Mouse (Mus musculus) left cerebral cortex, adult 18-20 months (tissue): ENCODE measurements around the gene Ror2. TPM values are rescaled to one million over a fixed set of nuclear protein-coding genes. Genes with fewer than 3 reads are reported as not detected.
"Not testable (repeated sequence)": the region's sequence is repeated elsewhere in the genome, so short reads cannot be mapped to it uniquely, and the experiment has no call there.

ENCODE experiments used
- DNase-seq, 2 experiments: peaks; one replicate each; pipeline ENCODE4 v3.0.0; 2021 to 2022; ENCODE audit warnings: low spot score in 2 of 2, mixed read lengths in 1 of 2
- long read RNA-seq, 2 experiments: library from polyadenylated mRNA; stranded (forward); transcript quantifications; one replicate each; pipeline ENCODE4 v2.0.0; 2021
- total RNA-seq, 2 experiments: library from RNA; stranded (reverse); gene quantifications; 2 replicates each; pipeline ENCODE4 v1.2.3; 2021

Gene Ror2
- total RNA-seq: 1 to 10 TPM; 1.1 to 1.8 TPM
- long read RNA-seq, experiment 1, partial matches to known transcripts: 0 of 1 reads
- long read RNA-seq, experiment 1, other reads (novel, unspliced or antisense): 0 of 1 reads
- long read RNA-seq, experiment 2, partial matches to known transcripts: 0 of 1 reads
- long read RNA-seq, experiment 2, other reads (novel, unspliced or antisense): 0 of 1 reads

- no peak for DNase-seq
These were observed at the start of gene Ror2 for GRCm38 (mm10) chr13:53285756-53286361. Gene Ror2, minus strand, starts transcription at chr13:53286124.

GRCm38 (mm10) chr13:53333769-53334168 lies 47.8 kb upstream of the Ror2 start:
- DNase-seq: no peak

GRCm38 (mm10) chr13:53330246-53330645 lies 44.3 kb upstream of the Ror2 start:
- DNase-seq: no peak

GRCm38 (mm10) chr13:53325531-53325930 lies 39.6 kb upstream of the Ror2 start:
- no peak for DNase-seq

- no peak for DNase-seq
These were observed 37.7 kb upstream of the Ror2 start for GRCm38 (mm10) chr13:53323661-53324060.

GRCm38 (mm10) chr13:53320899-53321298 lies 35.0 kb upstream of the Ror2 start:
- no peak for DNase-seq

GRCm38 (mm10) chr13:53316515-53317295 lies 30.8 kb upstream of the Ror2 start:
- no peak for DNase-seq

GRCm38 (mm10) chr13:53315757-53316156 lies 29.8 kb upstream of the Ror2 start:
- not testable (repeated sequence) for DNase-seq

GRCm38 (mm10) chr13:53310442-53310841 lies 24.5 kb upstream of the Ror2 start:
- no peak for DNase-seq

- peak; percentile 31 to 43 for DNase-seq
These were observed 23.8 kb upstream of the Ror2 start for GRCm38 (mm10) chr13:53309661-53310160.

- no peak for DNase-seq
These were observed 23.2 kb upstream of the Ror2 start for GRCm38 (mm10) chr13:53309148-53309547.

- DNase-seq: no peak
These were observed 20.9 kb upstream of the Ror2 start for GRCm38 (mm10) chr13:53306836-53307235.

GRCm38 (mm10) chr13:53305256-53305655 lies 19.3 kb upstream of the Ror2 start:
- no peak for DNase-seq

GRCm38 (mm10) chr13:53302688-53303087 lies 16.8 kb upstream of the Ror2 start:
- no peak for DNase-seq

GRCm38 (mm10) chr13:53293065-53293464 lies 7.1 kb upstream of the Ror2 start:
- no peak for DNase-seq

GRCm38 (mm10) chr13:53292244-53292643 lies 6.3 kb upstream of the Ror2 start:
- no peak for DNase-seq

- DNase-seq: no peak
These were observed 616 bp downstream of the Ror2 start for GRCm38 (mm10) chr13:53285261-53285755.

GRCm38 (mm10) chr13:53284740-53285191 lies 1.2 kb downstream of the Ror2 start:
- DNase-seq: peak in 1 of 2 experiments; percentile 9

- no peak for DNase-seq
These were observed 4.1 kb downstream of the Ror2 start for GRCm38 (mm10) chr13:53281604-53282396.

- DNase-seq: no peak
These were observed 7.0 kb downstream of the Ror2 start for GRCm38 (mm10) chr13:53278908-53279307.

GRCm38 (mm10) chr13:53276381-53276780 lies 9.5 kb downstream of the Ror2 start:
- DNase-seq: no peak
